Mouse (Mus musculus): ENCODE measurements around the gene Btd. TPM values are rescaled to one million over a fixed set of nuclear protein-coding genes. Genes with fewer than 3 reads are reported as not detected.
A peak's percentile ranks its signal among the peaks of the same experiment; 100 is the strongest.

The Btd gene
- polyA plus RNA-seq, 1 experiment from 2014 or later = 19.8 TPM

- H3K4me2 ChIP-seq = peak overlapping the region; percentile 27
- ATAC-seq (ENCODE audit: extremely low read depth, insufficient number of reproducible peaks, low FRiP score, low TSS enrichment) = peak; percentile 54; the same call in 1 of the 2 replicates
These were observed 18.8 kb downstream of the Btd start for GRCm38 (mm10) chr14:31659501-31660181.

GRCm38 (mm10) chr14:31660312-31661093 lies 19.7 kb downstream of the Btd start:
- H3K27me3 ChIP-seq (replicated peaks) = no peaks in the 10 kb centered on the region
- H3K4me3 ChIP-seq = no peak overlapping the region
- 0 out of 2 replicates have a peak overlapping the region, but pooled peaks have one; percentile 27 for H3K4me2 ChIP-seq
- peak overlapping the region; percentile 9; the same call in 1 of the 2 replicates for H3K9ac ChIP-seq
- peaks cover 88% of the 10 kb centered on the region for H3K4me1 ChIP-seq
- ATAC-seq (ENCODE audit: extremely low read depth, insufficient number of reproducible peaks, low FRiP score, low TSS enrichment) = no peak
- no peaks in the 10 kb centered on the region for H3K9me3 ChIP-seq
- no peaks in the 10 kb centered on the region for H3K36me3 ChIP-seq
- WGBS = 62% methylated on average over 7 of the region's 7 CpGs
- H3K27ac ChIP-seq (replicated peaks) = peak overlapping the region; percentile 98

More at GRCm38 (mm10) chr14:31659501-31660181, 18.8 kb downstream of the Btd start:
- peaks cover 80% of the 10 kb centered on the region for H3K4me1 ChIP-seq
- no peaks in the 10 kb centered on the region for H3K9me3 ChIP-seq
- H3K27ac ChIP-seq (replicated peaks) = peak overlapping the region; percentile 98
- no peaks in the 10 kb centered on the region for H3K36me3 ChIP-seq
- WGBS = 24% methylated on average over 10 of the region's 10 CpGs
- peak overlapping the region; percentile 44 for H3K9ac ChIP-seq
- no peak overlapping the region for H3K4me3 ChIP-seq
- no peaks in the 10 kb centered on the region for H3K27me3 ChIP-seq (replicated peaks)

DNA sequence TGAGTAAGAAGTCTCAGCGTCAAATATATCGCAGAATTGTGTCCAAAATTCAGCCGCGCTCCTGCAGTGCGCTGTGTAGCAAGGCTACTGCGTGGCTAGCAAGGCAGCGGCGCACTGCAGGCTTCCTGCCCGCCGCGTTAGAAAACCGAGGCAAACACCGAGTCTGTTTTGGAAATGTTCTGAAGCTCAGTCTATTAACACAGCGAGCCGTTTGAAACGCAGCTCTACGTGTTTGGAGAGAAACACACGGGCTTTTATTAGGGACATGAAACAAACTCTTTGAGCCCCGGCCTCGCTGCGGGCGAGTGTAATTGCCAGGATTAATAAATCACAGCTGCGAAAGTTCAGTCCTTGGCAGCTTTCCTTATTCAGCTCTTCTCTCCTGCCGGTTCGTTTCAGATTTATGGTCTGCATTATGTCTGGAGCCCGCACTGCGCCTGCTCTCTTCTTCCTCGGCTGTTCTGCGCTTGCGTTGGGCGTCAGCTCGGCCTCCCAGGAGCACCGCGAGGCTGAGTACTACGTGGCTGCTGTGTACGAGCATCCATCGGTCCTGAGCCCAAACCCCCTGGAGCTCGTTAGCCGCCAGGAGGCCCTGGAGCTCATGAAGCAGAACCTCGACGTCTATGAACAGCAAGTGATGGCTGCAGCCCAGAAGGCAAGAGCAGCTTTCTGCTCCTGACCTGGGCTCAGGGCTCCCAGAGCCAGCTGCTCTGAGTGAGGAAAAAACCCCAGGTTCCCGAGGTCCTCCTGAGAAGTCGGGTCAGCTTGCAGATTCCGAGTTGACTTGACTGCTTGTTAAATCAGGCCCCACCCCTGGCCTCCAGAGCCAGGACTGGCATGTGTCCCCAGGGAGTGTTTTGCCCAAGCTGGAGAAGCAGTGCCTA lies 21.1 kb downstream of the Btd start:
- Histone ChIP-seq H3K4me2 (peak overlapping the region; percentile 63), H3K9me3 (no peaks in the 10 kb centered on the region), H3K4me3 (peak overlapping the region; percentile 44), H3K9ac (peak overlapping the region; percentile 73), H3K27me3 (replicated peaks) (no peaks in the 10 kb centered on the region), H3K27ac (replicated peaks) (peak overlapping the region; percentile 98), H3K4me1 (peaks cover 87% of the 10 kb centered on the region), H3K36me3 (peaks cover 12% of the 10 kb centered on the region)
- peak; percentile 68 for ATAC-seq (ENCODE audit: extremely low read depth, insufficient number of reproducible peaks, low FRiP score, low TSS enrichment)
- 9% methylated on average over 44 of the region's 44 CpGs for WGBS

GRCm38 (mm10) chr14:31662555-31663211 lies 21.9 kb downstream of the Btd start:
- Histone ChIP-seq H3K36me3 (peaks cover 18% of the 10 kb centered on the region), H3K4me2 (peak overlapping the region; percentile 63), H3K9ac (peak overlapping the region; percentile 73), H3K4me1 (peaks cover 79% of the 10 kb centered on the region), H3K27ac (replicated peaks) (peak overlapping the region; percentile 98), H3K4me3 (peak overlapping the region; percentile 44), H3K9me3 (no peaks in the 10 kb centered on the region), H3K27me3 (replicated peaks) (no peaks in the 10 kb centered on the region)
- 24% methylated on average over 9 of the region's 9 CpGs for WGBS
- ATAC-seq (ENCODE audit: extremely low read depth, insufficient number of reproducible peaks, low FRiP score, low TSS enrichment) = no peak

DNA sequence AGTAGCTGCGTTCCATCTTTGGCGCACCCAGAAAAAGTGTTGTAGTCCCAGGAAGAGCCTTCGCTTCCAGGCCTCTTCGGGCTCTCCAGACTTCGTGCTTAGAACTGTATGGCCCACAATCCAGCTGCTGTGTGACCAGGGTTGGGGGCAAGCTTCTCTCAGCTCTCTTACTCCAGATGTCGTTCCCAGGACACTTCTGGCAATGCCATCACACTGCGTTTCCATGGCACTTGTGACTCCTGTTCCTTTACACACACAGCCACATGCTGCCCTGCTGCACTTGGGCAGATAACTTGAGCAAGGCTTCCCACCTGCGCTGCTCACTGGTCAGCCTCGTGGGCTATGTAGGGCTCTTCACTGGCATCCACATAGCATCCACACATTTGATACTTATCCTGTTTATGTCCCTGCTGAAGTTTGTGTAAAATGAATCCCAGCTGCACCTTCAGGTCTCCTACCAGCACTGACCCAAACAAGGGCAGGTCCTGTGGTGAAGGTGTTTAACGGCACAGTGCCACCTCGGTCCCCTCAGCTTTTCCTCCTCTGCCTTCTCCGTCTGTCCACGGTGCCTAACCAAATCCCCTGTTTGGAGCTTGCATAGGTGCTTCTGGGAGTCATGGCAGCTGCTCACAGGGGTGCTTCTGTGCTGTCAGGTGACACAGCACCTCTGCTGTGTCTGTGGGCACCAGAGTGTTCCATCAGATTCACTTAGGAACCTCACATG lies 22.7 kb downstream of the Btd start:
- Histone ChIP-seq H3K27me3 (replicated peaks) (no peaks in the 10 kb centered on the region), H3K9ac (peak overlapping the region; percentile 73), H3K27ac (replicated peaks) (peak overlapping the region; percentile 98), H3K4me2 (no peak overlapping the region), H3K4me3 (no peak overlapping the region), H3K36me3 (peaks cover 18% of the 10 kb centered on the region), H3K9me3 (no peaks in the 10 kb centered on the region), H3K4me1 (peaks cover 75% of the 10 kb centered on the region)
- 81% methylated on average over 13 of the region's 13 CpGs for WGBS
- ATAC-seq (ENCODE audit: extremely low read depth, insufficient number of reproducible peaks, low FRiP score, low TSS enrichment) = no peak

DNA sequence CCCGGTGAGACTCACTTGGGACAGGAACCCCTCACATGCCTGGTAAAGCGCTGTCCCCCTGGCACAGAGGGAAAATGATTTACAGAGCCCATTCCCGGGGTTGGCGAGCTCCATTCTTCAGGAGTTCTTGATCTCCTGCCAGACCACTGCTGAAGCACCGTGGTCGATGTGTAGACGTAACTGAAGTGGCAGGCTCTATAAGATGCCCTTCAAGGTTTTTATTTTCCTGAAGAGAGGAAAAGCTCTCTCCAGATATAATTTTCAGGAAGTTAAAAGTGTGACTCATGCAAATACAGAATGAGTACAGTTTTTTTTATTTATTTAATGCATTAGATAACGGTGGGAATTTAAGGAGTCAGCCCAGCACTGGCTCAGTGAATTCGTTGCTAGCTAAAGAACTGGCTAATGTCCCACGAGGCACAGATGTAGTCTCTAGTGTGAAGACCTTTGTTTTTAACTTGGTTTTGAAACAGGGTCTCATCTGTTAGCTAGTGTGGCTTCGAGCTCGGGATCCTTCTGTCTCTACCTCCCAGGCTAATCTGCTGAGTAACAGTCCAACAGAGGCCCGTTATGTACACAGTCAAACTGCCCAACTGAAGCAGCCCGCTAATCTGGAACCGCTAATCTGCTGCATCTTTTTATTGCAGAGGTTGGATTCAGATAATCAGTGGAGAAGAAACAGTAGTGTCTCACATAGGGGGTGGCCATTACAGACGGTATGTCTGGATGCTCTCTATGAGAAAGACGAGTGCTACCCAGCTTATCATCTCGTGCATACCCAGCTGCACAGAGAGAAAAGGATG lies 23.5 kb downstream of the Btd start:
- Histone ChIP-seq H3K4me2 (no peak overlapping the region), H3K4me1 (peaks cover 75% of the 10 kb centered on the region), H3K27ac (replicated peaks) (peak overlapping the region; percentile 98), H3K9ac (peak overlapping the region; percentile 73), H3K27me3 (replicated peaks) (no peaks in the 10 kb centered on the region), H3K36me3 (peaks cover 18% of the 10 kb centered on the region), H3K9me3 (no peaks in the 10 kb centered on the region), H3K4me3 (no peak overlapping the region)
- ATAC-seq (ENCODE audit: extremely low read depth, insufficient number of reproducible peaks, low FRiP score, low TSS enrichment) = no peak
- WGBS = 53% methylated on average over 18 of the region's 18 CpGs

GRCm38 (mm10) chr14:31664903-31665565 lies 24.2 kb downstream of the Btd start:
- H3K27me3 ChIP-seq (replicated peaks) = no peaks in the 10 kb centered on the region
- no peak for ATAC-seq (ENCODE audit: extremely low read depth, insufficient number of reproducible peaks, low FRiP score, low TSS enrichment)
- H3K27ac ChIP-seq (replicated peaks) = peak overlapping the region; percentile 38; the same call in 1 of the 2 replicates
- H3K9ac ChIP-seq = peak overlapping the region; percentile 2; the same call in 1 of the 2 replicates
- H3K4me1 ChIP-seq = peaks cover 75% of the 10 kb centered on the region
- no peak overlapping the region for H3K4me3 ChIP-seq
- H3K9me3 ChIP-seq = no peaks in the 10 kb centered on the region
- H3K36me3 ChIP-seq = peaks cover 18% of the 10 kb centered on the region
- H3K4me2 ChIP-seq = no peak overlapping the region
- 71% methylated on average over 12 of the region's 12 CpGs for WGBS

GRCm38 (mm10) chr14:31665566-31665940 lies 24.7 kb downstream of the Btd start:
- no peak for ATAC-seq (ENCODE audit: extremely low read depth, insufficient number of reproducible peaks, low FRiP score, low TSS enrichment)
- WGBS = 74% methylated on average over 4 of the region's 4 CpGs
- Histone ChIP-seq H3K9ac (no peak overlapping the region), H3K4me3 (no peak overlapping the region), H3K27ac (replicated peaks) (no peak overlapping the region), H3K36me3 (peaks cover 18% of the 10 kb centered on the region), H3K9me3 (no peaks in the 10 kb centered on the region), H3K4me1 (peaks cover 70% of the 10 kb centered on the region), H3K4me2 (no peak overlapping the region), H3K27me3 (replicated peaks) (no peaks in the 10 kb centered on the region)

- Histone ChIP-seq H3K4me1 (peaks cover 56% of the 10 kb centered on the region), H3K9ac (no peak overlapping the region), H3K36me3 (peaks cover 18% of the 10 kb centered on the region), H3K4me3 (no peak overlapping the region), H3K27ac (replicated peaks) (no peak overlapping the region), H3K9me3 (no peaks in the 10 kb centered on the region), H3K27me3 (replicated peaks) (no peaks in the 10 kb centered on the region), H3K4me2 (no peak overlapping the region)
- WGBS = 92% methylated on average over 28 of the region's 28 CpGs
- no peak for ATAC-seq (ENCODE audit: extremely low read depth, insufficient number of reproducible peaks, low FRiP score, low TSS enrichment)
These were observed 26.3 kb downstream of the Btd start for GRCm38 (mm10) chr14:31666931-31667705.
